Mouse (Mus musculus) myocyte (in vitro differentiated cells): Measurements from ENCODE around the gene Pmp22.

Source experiments
- CEBPB ChIP-seq: IDR thresholded peaks from 2 replicates; pipeline ENCODE4 v1.6.1; 2011; ENCODE audit warnings: mild to moderate bottlenecking, moderate library complexity; ENCODE audit not compliant: poor library complexity, insufficient read depth, severe bottlenecking
- POLR2A ChIP-seq: IDR thresholded peaks from one replicate; pipeline ENCODE4 v1.6.1; 2011; ENCODE audit warnings: low read depth, mild to moderate bottlenecking, control low read depth, moderate library complexity; ENCODE audit not compliant: insufficient read length
- REST ChIP-seq: IDR thresholded peaks from one replicate; pipeline ENCODE4 v1.6.1; 2011; ENCODE audit warnings: mild to moderate bottlenecking, control low read depth, moderate library complexity; ENCODE audit not compliant: insufficient read depth, insufficient read length
- USF1 ChIP-seq: IDR thresholded peaks from one replicate; pipeline ENCODE4 v1.6.1; 2011; ENCODE audit warnings: low read depth, mild to moderate bottlenecking, control low read depth, moderate library complexity

DNA sequence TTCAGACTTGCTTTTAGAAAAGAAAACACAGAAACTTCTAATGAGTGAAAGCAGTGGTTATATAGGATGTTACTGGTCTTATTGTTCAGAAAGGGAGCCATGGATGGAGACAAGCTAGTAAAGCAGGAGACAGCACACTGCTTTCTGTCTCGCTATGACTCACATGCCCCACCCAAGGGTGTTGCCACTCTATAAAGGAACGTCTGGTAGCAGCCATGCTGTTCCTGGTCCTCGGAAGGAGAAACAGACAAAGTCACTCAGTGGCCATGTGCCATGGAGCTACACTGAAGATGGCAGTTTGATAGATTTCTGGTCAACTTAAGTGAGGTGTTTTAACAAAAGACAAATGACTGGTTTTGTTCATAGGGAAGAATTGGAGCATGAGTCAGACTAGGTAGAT, 29.4 kb upstream of the Pmp22 start:
- no peak for TF ChIP-seq POLR2A
- no peak for TF ChIP-seq REST
- no peak for TF ChIP-seq CEBPB
- no peak for TF ChIP-seq USF1
